Mouse (Mus musculus) liver, embryonic 14.5 days (tissue): ENCODE data around the gene Erp27. TPM values are rescaled to one million over a fixed set of nuclear protein-coding genes. Genes with fewer than 3 reads are reported as not detected.

ENCODE experiments used
- ATAC-seq: fragments of 200-750 bp; cut with Nextera tagmentation; 2 replicates; pipeline ENCODE4 v1.8.0; 2017; ENCODE audit warnings: moderate number of reproducible peaks, mild to moderate bottlenecking, moderate library complexity; ENCODE audit not compliant: insufficient read depth
- DNase-seq, 3 experiments: peaks; one replicate each; pipeline ENCODE4 v3.0.0-alpha.2; 2012 to 2013; ENCODE audit warnings: low read depth in 3 of 3, low spot score in 3 of 3
- H3K27ac ChIP-seq: fragments of 300-500 bp; sonication (generic); 2 replicates; pipeline ENCODE4 v1.5.1; 2014; ENCODE audit warnings: moderate library complexity, mild to moderate bottlenecking, control low read depth, inconsistent platforms
- H3K27me3 ChIP-seq: fragments of 300-500 bp; sonication (generic); 2 replicates; pipeline ENCODE4 v1.6.1; 2014; ENCODE audit warnings: mild to moderate bottlenecking, low read length, moderate library complexity; ENCODE audit not compliant: control insufficient read depth, insufficient read depth
- H3K36me3 ChIP-seq: fragments of 300-500 bp; sonication (generic); replicated peaks from 2 replicates; pipeline ENCODE4 v1.6.1; 2014; ENCODE audit warnings: low read depth; ENCODE audit not compliant: control insufficient read depth, insufficient read depth
- H3K4me1 ChIP-seq, 2 experiments: fragments of 200-500 bp in 1 of 2; fragments of 300-500 bp in 1 of 2; sonication (generic) in 1 of 2; replicated peaks; 2 replicates each; pipeline ENCODE4 v1.6.1; 2012 to 2014; ENCODE audit warnings: antibody characterized with exemption in 1 of 2, inconsistent platforms in 1 of 2, low read length in 1 of 2; ENCODE audit not compliant: control insufficient read depth in 2 of 2, insufficient read depth in 2 of 2
- H3K4me2 ChIP-seq: fragments of 300-500 bp; sonication (generic); 2 replicates; pipeline ENCODE4 v1.6.1; 2014; ENCODE audit warnings: low read depth, mild to moderate bottlenecking, control low read depth, moderate library complexity
- H3K4me3 ChIP-seq, 2 experiments: fragments of 200-500 bp in 1 of 2; fragments of 300-500 bp in 1 of 2; sonication (generic) in 1 of 2; 2 replicates each; pipeline ENCODE4 v1.5.1; 2012 to 2014; ENCODE audit warnings: low read depth in 2 of 2, low read length in 2 of 2, mild to moderate bottlenecking in 2 of 2, control low read depth in 1 of 2, inconsistent platforms in 1 of 2, moderate library complexity in 1 of 2; ENCODE audit not compliant: insufficient read depth in 1 of 2
- H3K9ac ChIP-seq: fragments of 300-500 bp; sonication (generic); replicated peaks from 2 replicates; pipeline ENCODE4 v1.6.1; 2014; ENCODE audit warnings: mild to moderate bottlenecking, control low read depth, moderate library complexity
- H3K9me3 ChIP-seq: fragments of 300-500 bp; sonication (generic); 2 replicates; pipeline ENCODE4 v1.6.1; 2016; ENCODE audit warnings: low read length, mixed read lengths; ENCODE audit not compliant: control insufficient read depth
- CTCF ChIP-seq: IDR thresholded peaks from 2 replicates; pipeline ENCODE4 v1.5.1; 2016; ENCODE audit warnings: antibody characterized with exemption, low read depth, control low read depth
- EP300 ChIP-seq: IDR thresholded peaks from 2 replicates; pipeline ENCODE4 v1.6.1; 2016; ENCODE audit warnings: antibody characterized with exemption, low read depth
- WGBS: fragments of 180-500 bp; shearing (Covaris S2); extraction: QIAGEN DNeasy Blood & Tissue Kit; methylation state at CpG from one replicate; pipeline ENCODE4 v1.1.7; 2014; ENCODE audit not compliant: insufficient replicate concordance; 5-methylcytosine and 5-hydroxymethylcytosine counted together
- polyA plus RNA-seq, 2 experiments: library from polyadenylated mRNA; depleted of rRNA in 1 of 2; stranded (reverse) in 1 of 2; unstranded in 1 of 2; fragments of >200 nt; fragmentation: Nextera tagmentation in 1 of 2; extraction: Ambion mirVana in 1 of 2; gene quantifications; 2 replicates each; pipeline versions ENCODE4 v1.2.1 to v1.2.3; 2012 to 2014

The Erp27 gene
- polyA plus RNA-seq, 2 experiments, result 0.08 to 0.09 TPM

GRCm38 (mm10) chr6:136962957-136963356 is 41.0 kb upstream of the Erp27 start:
- H3K27me3 ChIP-seq, result no peaks in the 10 kb centered on the region
- H3K4me3 ChIP-seq, result no peak overlapping the region
- WGBS, result 49% methylated on average over 11 of the region's 11 CpGs
- no peak for ATAC-seq
- H3K36me3 ChIP-seq, result no peaks in the 10 kb centered on the region
- no peak for TF ChIP-seq CTCF
- no peak for TF ChIP-seq EP300
- no peaks in the 10 kb centered on the region for H3K9me3 ChIP-seq
- H3K27ac ChIP-seq, result no peak overlapping the region
- no peak for DNase-seq
- no peak overlapping the region for H3K9ac ChIP-seq
- no peak overlapping the region for H3K4me2 ChIP-seq
- H3K4me1 ChIP-seq, result peaks cover 0 to 2% of the 10 kb centered on the region in 2 experiments; a peak in 2 of 4 replicates

GRCm38 (mm10) chr6:136959131-136959530 is 37.2 kb upstream of the Erp27 start:
- whole genome bisulfite sequencing, result 41% methylated on average over 11 of the region's 11 CpGs
- Histone ChIP-seq H3K27me3 (no peaks in the 10 kb centered on the region), H3K9me3 (no peaks in the 10 kb centered on the region), H3K4me1 (peaks cover 0 to 2% of the 10 kb centered on the region in 2 experiments; a peak in 2 of 4 replicates), H3K36me3 (no peaks in the 10 kb centered on the region), H3K27ac (no peak overlapping the region), H3K9ac (no peak overlapping the region), H3K4me3 (no peak overlapping the region), H3K4me2 (no peak overlapping the region)
- ATAC-seq (no peak), DNase-seq (no peak)
- no peak for TF ChIP-seq EP300
- no peak for TF ChIP-seq CTCF

- Histone ChIP-seq H3K4me2 (no peak overlapping the region), H3K9me3 (no peaks in the 10 kb centered on the region), H3K36me3 (no peaks in the 10 kb centered on the region), H3K9ac (no peak overlapping the region), H3K27me3 (no peaks in the 10 kb centered on the region), H3K4me1 (no peaks in the 10 kb centered on the region), H3K27ac (no peak overlapping the region), H3K4me3 (no peak overlapping the region)
- TF ChIP-seq CTCF (no peak), EP300 (no peak)
- ATAC-seq, result no peak
- no peak for DNase-seq
- WGBS, result 39% methylated on average over 7 of the region's 7 CpGs
Observed at GRCm38 (mm10) chr6:136957062-136957461, 35.1 kb upstream of the Erp27 start.

- H3K4me3 ChIP-seq, result no peak overlapping the region
- no peak for TF ChIP-seq CTCF
- no peak for TF ChIP-seq EP300
- H3K27me3 ChIP-seq, result no peaks in the 10 kb centered on the region; the same call in 1 of the 2 replicates
- no peaks in the 10 kb centered on the region for H3K36me3 ChIP-seq
- no peak overlapping the region for H3K9ac ChIP-seq
- WGBS, result 51% methylated on average over 3 of the region's 3 CpGs
- no peak for DNase-seq
- no peak for ATAC-seq
- no peaks in the 10 kb centered on the region for H3K4me1 ChIP-seq
- H3K27ac ChIP-seq, result no peak overlapping the region
- no peak overlapping the region for H3K4me2 ChIP-seq
- no peaks in the 10 kb centered on the region for H3K9me3 ChIP-seq
Observed at GRCm38 (mm10) chr6:136955240-136955639, 33.3 kb upstream of the Erp27 start.

GRCm38 (mm10) chr6:136954715-136955114 is 32.7 kb upstream of the Erp27 start:
- Histone ChIP-seq H3K36me3 (no peaks in the 10 kb centered on the region), H3K9ac (no peak overlapping the region), H3K4me3 (no peak overlapping the region), H3K27ac (no peak overlapping the region), H3K4me2 (no peak overlapping the region), H3K4me1 (no peaks in the 10 kb centered on the region), H3K27me3 (no peaks in the 10 kb centered on the region; the same call in 1 of the 2 replicates), H3K9me3 (no peaks in the 10 kb centered on the region)
- ATAC-seq (no peak), DNase-seq (no peak)
- TF ChIP-seq CTCF (no peak), EP300 (no peak)
- 70% methylated on average over 8 of the region's 8 CpGs for WGBS
